Mouse (Mus musculus): ENCODE measurements around the gene Rpl9. TPM values are rescaled to one million over a fixed set of nuclear protein-coding genes. Genes with fewer than 3 reads are reported as not detected.

Rpl9 gene
- polyA plus RNA-seq, 1 experiment from 2014 or later = 991 TPM

GRCm38 (mm10) chr5:65354985-65355384, 36.3 kb downstream of the Rpl9 start:
- H3K27ac ChIP-seq = no peak overlapping the region
- no peaks in the 10 kb centered on the region for H3K9me3 ChIP-seq (replicated peaks)
- H3K36me3 ChIP-seq = no peaks in the 10 kb centered on the region
- DNase-seq (ENCODE audit: low spot score) = no peak
- 80% methylated on average over 5 of the region's 5 CpGs for WGBS
- no peaks in the 10 kb centered on the region for H3K4me1 ChIP-seq
- no peak overlapping the region for H3K4me3 ChIP-seq
- H3K27me3 ChIP-seq (ENCODE audit: low read depth, poor library complexity, severe bottlenecking) = no peaks in the 10 kb centered on the region

- no peak for DNase-seq (ENCODE audit: low spot score)
- Histone ChIP-seq H3K27me3 (ENCODE audit: low read depth, poor library complexity, severe bottlenecking) (no peaks in the 10 kb centered on the region), H3K27ac (no peak overlapping the region), H3K4me1 (no peaks in the 10 kb centered on the region), H3K4me3 (no peak overlapping the region), H3K9me3 (replicated peaks) (no peaks in the 10 kb centered on the region), H3K36me3 (no peaks in the 10 kb centered on the region)
- 87% methylated on average over 3 of the region's 3 CpGs for WGBS
These were observed 37.1 kb downstream of the Rpl9 start for GRCm38 (mm10) chr5:65354097-65354496.

DNA sequence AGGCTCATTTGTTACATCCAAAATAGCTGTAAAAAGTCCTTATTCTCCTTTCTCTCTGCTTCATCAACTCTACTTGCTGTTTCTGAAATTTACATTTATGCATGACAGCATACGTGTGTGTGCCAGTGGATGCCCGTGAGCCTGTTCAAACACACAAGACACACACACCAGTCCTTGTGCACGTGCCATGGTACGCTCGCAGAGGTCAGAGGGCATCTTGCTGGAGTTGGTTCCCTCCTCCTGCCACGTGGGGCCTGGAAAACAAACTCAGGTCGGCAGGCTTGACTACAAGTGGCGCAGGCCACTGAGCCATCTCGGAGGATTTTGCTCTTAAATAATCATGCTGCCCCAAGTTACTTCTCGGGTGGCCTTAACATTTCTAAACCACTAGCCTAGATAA, 40.7 kb downstream of the Rpl9 start:
- no peak for DNase-seq (ENCODE audit: low spot score)
- no peaks in the 10 kb centered on the region for H3K9me3 ChIP-seq (replicated peaks)
- no peaks in the 10 kb centered on the region for H3K27me3 ChIP-seq (ENCODE audit: low read depth, poor library complexity, severe bottlenecking)
- H3K4me3 ChIP-seq = no peak overlapping the region
- WGBS = 81% methylated on average over 10 of the region's 10 CpGs
- H3K27ac ChIP-seq = no peak overlapping the region
- H3K4me1 ChIP-seq = no peaks in the 10 kb centered on the region
- no peaks in the 10 kb centered on the region for H3K36me3 ChIP-seq

- Histone ChIP-seq H3K36me3 (no peaks in the 10 kb centered on the region), H3K4me1 (no peaks in the 10 kb centered on the region), H3K9me3 (replicated peaks) (no peaks in the 10 kb centered on the region), H3K27ac (no peak within 1 kb of the TSS), H3K4me3 (no peak within 1 kb of the TSS), H3K27me3 (ENCODE audit: low read depth, poor library complexity, severe bottlenecking) (no peaks in the 10 kb centered on the region)
- 69% methylated on average over 15 of the region's 15 CpGs for WGBS
- no peak for DNase-seq (ENCODE audit: low spot score)
These were observed 43.1 kb downstream of the Rpl9 start, which contains the start of gene Klb for GRCm38 (mm10) chr5:65348168-65348567. Gene Klb (plus strand): TSS chr5:65348314.

DNA sequence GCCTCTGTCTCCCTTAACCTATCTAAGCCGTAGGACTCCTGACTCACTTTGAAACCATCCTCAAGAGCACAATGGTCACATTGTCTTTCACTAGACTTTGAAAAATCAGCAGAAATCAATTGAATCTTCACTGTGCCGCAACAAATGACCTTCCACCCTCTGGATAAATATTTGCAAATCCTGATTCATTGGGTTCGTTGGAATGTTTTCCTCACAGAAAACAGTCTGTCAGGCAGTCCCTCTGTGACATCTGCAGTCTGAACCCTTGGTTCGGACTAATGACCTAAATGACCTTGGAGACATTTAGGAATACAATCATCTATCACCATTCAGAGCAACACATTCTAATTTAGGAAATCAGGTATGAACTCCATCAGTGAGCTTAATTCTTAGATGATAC, 51.1 kb downstream of the Rpl9 start:
- Histone ChIP-seq H3K27me3 (ENCODE audit: low read depth, poor library complexity, severe bottlenecking) (no peaks in the 10 kb centered on the region), H3K9me3 (replicated peaks) (no peaks in the 10 kb centered on the region), H3K36me3 (no peaks in the 10 kb centered on the region), H3K27ac (no peak overlapping the region), H3K4me3 (no peak overlapping the region), H3K4me1 (peaks cover 4% of the 10 kb centered on the region; the same call in 1 of the 2 replicates)
- 81% methylated on average over 4 of the region's 4 CpGs for WGBS
- no peak for DNase-seq (ENCODE audit: low spot score)

DNA sequence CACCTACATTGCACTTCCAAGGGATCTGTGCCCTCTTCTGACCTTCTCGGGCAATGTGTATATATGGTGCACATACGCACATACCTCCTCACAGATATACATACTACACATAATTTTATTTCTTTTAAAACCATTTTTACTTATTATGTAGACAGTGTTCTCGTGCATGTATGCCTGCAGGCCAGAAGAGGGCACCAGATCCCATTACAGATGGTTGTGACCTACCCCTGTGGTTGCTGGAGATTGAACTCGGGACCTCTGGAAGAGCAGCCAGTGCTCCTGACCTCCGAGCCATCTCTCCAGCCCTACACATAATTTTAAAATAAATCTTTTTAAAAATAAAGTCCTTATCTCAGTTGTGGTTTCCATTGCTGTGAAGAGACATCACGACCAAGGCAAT, 52.9 kb downstream of the Rpl9 start:
- WGBS = 85% methylated on average over 6 of the region's 6 CpGs
- no peaks in the 10 kb centered on the region for H3K27me3 ChIP-seq (ENCODE audit: low read depth, poor library complexity, severe bottlenecking)
- no peak overlapping the region for H3K4me3 ChIP-seq
- peaks cover 8% of the 10 kb centered on the region for H3K36me3 ChIP-seq
- H3K4me1 ChIP-seq = peaks cover 12% of the 10 kb centered on the region
- H3K27ac ChIP-seq = no peak overlapping the region
- H3K9me3 ChIP-seq (replicated peaks) = no peaks in the 10 kb centered on the region
- no peak for DNase-seq (ENCODE audit: low spot score)

Other genes with a start within 250 kb of the Rpl9 start
- 7.3 and 11.0 TPM in 2 replicates for gene Wdr19, start 191.7 kb downstream of the Rpl9 start, polyA plus RNA-seq (2016; fragmentation: Nextera tagmentation; extraction: Ambion mirVana)
- gene Rfc1, start 55.8 kb downstream of the Rpl9 start, polyA plus RNA-seq (2016; fragmentation: Nextera tagmentation; extraction: Ambion mirVana) = 90.3 and 103 TPM in 2 replicates
- 0.08 TPM in 1 of 2 replicates, not detected in the other for gene Klb, start 43.1 kb downstream of the Rpl9 start, polyA plus RNA-seq (2016; fragmentation: Nextera tagmentation; extraction: Ambion mirVana)
- 71.3 and 75.6 TPM in 2 replicates for gene Lias, start 53 bp upstream of the Rpl9 start, polyA plus RNA-seq (2016; fragmentation: Nextera tagmentation; extraction: Ambion mirVana)
- gene Ugdh, start 44.5 kb upstream of the Rpl9 start, polyA plus RNA-seq (2016; fragmentation: Nextera tagmentation; extraction: Ambion mirVana) = 75.3 and 87.4 TPM in 2 replicates
- gene Gm43552, start 101.4 kb upstream of the Rpl9 start, polyA plus RNA-seq (2016; fragmentation: Nextera tagmentation; extraction: Ambion mirVana) = not detected in 2 replicates
- gene Smim14, start 145.7 kb upstream of the Rpl9 start, polyA plus RNA-seq (2016; fragmentation: Nextera tagmentation; extraction: Ambion mirVana) = 44.1 and 67.0 TPM in 2 replicates
- 218 and 228 TPM in 2 replicates for gene Ube2k, start 145.8 kb upstream of the Rpl9 start, polyA plus RNA-seq (2016; fragmentation: Nextera tagmentation; extraction: Ambion mirVana)

Data from limb, embryonic 10.5 days (tissue).